Comparison of ENCODE assay signal across 8 mouse cellular contexts in genomic region chr3:137547938-137548337, GRCm38 (mm10).
A peak's percentile ranks its signal among the peaks of the same experiment; 100 is the strongest.
DNase-seq lines count a peak whose midpoint lies in the region; ATAC-seq and TF ChIP-seq lines count a peak whose summit lies in the region.

No protein-coding gene starts in this region.

- peak overlapping the region; percentile 25; the same call in 1 of the 2 replicates for H3K27ac ChIP-seq in hindbrain, embryonic 16.5 days (ENCODE audit: low read depth, low read length)
- 0 out of 2 replicates have a peak overlapping the region, but pooled peaks have one; percentile 28 for H3K27ac ChIP-seq in midbrain, embryonic 10.5 days (replicated peaks)
- no peak overlapping the region for H3K27ac ChIP-seq in thymus, adult 2 months (ENCODE audit: control insufficient read depth, insufficient read depth, low read length)

- H3K9ac ChIP-seq in hindbrain, embryonic 16.5 days (ENCODE audit: low read depth, low read length) = peak overlapping the region; percentile 23; the same call in 1 of the 2 replicates

- no peak for TF ChIP-seq CTCF in brain, embryonic 14.5 days (IDR thresholded peaks at IDR 0.05; ENCODE audit: borderline replicate concordance, extremely low read depth, insufficient read depth, insufficient read length)
- TF ChIP-seq CTCF in thymus, adult 2 months (IDR thresholded peaks at IDR 0.05; ENCODE audit: borderline replicate concordance, control insufficient read depth, extremely low read depth, insufficient read depth, low read length, poor library complexity) = no peak

- no peak for TF ChIP-seq POLR2A in brain, embryonic 14.5 days (IDR thresholded peaks at IDR 0.05; ENCODE audit: borderline replicate concordance, extremely low read depth, insufficient read depth, insufficient read length, poor library complexity, severe bottlenecking)
- no peak for TF ChIP-seq POLR2A in thymus, adult 2 months (IDR thresholded peaks at IDR 0.05; ENCODE audit: control insufficient read depth, extremely low read depth, insufficient read depth, low read length, poor library complexity)

- 3% methylated on average over 6 of the region's 6 CpGs for WGBS in hindbrain, embryonic 16.5 days
- WGBS in midbrain, embryonic 10.5 days = 5% methylated on average over 6 of the region's 6 CpGs
- WGBS in thymus, adult 2 months = 79% methylated on average over 6 of the region's 6 CpGs

- H3K4me2 ChIP-seq in hindbrain, embryonic 16.5 days (ENCODE audit: low read length) = peak overlapping the region; percentile 51

- H3K36me3 ChIP-seq in hindbrain, embryonic 16.5 days (ENCODE audit: control insufficient read depth, insufficient read depth, low read length) = no peaks in the 10 kb centered on the region
- H3K36me3 ChIP-seq in midbrain, embryonic 10.5 days = no peaks in the 10 kb centered on the region
- no peaks in the 10 kb centered on the region for H3K36me3 ChIP-seq in thymus, adult 2 months (ENCODE audit: control insufficient read depth, insufficient read depth, low read length)

- peak overlapping the region; percentile 8 for H3K4me3 ChIP-seq in hindbrain, embryonic 16.5 days (ENCODE audit: low read length)
- peak overlapping the region; percentile 37 for H3K4me3 ChIP-seq in midbrain, embryonic 10.5 days
- H3K4me3 ChIP-seq in thymus, adult 2 months (ENCODE audit: control insufficient read depth, insufficient read depth, low read length) = no peak overlapping the region

- peak; percentile 3 for DNase-seq in ES-CJ7 (ENCODE audit: low read depth, low spot score)
- peak; percentile 70 for DNase-seq in brain, embryonic 14.5 days (ENCODE audit: low read depth)
- DNase-seq in gastrocnemius, postnatal 14 days = peak; percentile 66
- peak; percentile 52 for DNase-seq in midbrain, embryonic 10.5 days (ENCODE audit: low spot score)
- no peak for DNase-seq in thymus, adult 2 months
- no peak for DNase-seq in layer of hippocampus, adult 9-11 months

- intact Hi-C loops in gastrocnemius, postnatal 14 days (cut with DNase I; ENCODE audit: low total_unique reads) = no loop called here

- peak; percentile 24; the same call in 1 of the 2 replicates for ATAC-seq in hindbrain, embryonic 16.5 days
- no peak for ATAC-seq in CD4-positive, CD25-positive, alpha-beta regulatory T cell, adult 4 months

- H3K27me3 ChIP-seq in hindbrain, embryonic 16.5 days (replicated peaks; ENCODE audit: control insufficient read depth, insufficient read depth, low read length) = peaks cover 3% of the 10 kb centered on the region; the same call in 1 of the 2 replicates
- H3K27me3 ChIP-seq in midbrain, embryonic 10.5 days (ENCODE audit: low read depth, poor library complexity, severe bottlenecking) = peaks cover 100% of the 10 kb centered on the region
- H3K27me3 ChIP-seq in thymus, adult 2 months (ENCODE audit: control insufficient read depth, insufficient read depth, low read length) = no peaks in the 10 kb centered on the region

- no peaks in the 10 kb centered on the region for H3K9me3 ChIP-seq in hindbrain, embryonic 16.5 days (ENCODE audit: control insufficient read depth, low read length)
- no peaks in the 10 kb centered on the region for H3K9me3 ChIP-seq in midbrain, embryonic 10.5 days (replicated peaks)

- peaks cover 10% of the 10 kb centered on the region for H3K4me1 ChIP-seq in hindbrain, embryonic 16.5 days (ENCODE audit: control insufficient read depth, insufficient read depth, low read depth, low read length)
- peaks cover 15% of the 10 kb centered on the region for H3K4me1 ChIP-seq in midbrain, embryonic 10.5 days
- H3K4me1 ChIP-seq in thymus, adult 2 months (replicated peaks; ENCODE audit: control insufficient read depth, insufficient read depth, low read length) = no peaks in the 10 kb centered on the region

Comparison
In these comparisons a context has a peak if more than half of its experiments do, and no peak if none do; other contexts are left out.
1. DNase-seq: peak in ES-CJ7 (single experiment), brain, embryonic 14.5 days (single experiment), gastrocnemius, postnatal 14 days (single experiment) and midbrain, embryonic 10.5 days (single experiment); none in thymus, adult 2 months (single experiment) and layer of hippocampus, adult 9-11 months (single experiment).